Mouse (Mus musculus) left cerebral cortex, adult 2 months (tissue): Measurements from ENCODE around the gene Smim11. TPM values are rescaled to one million over a fixed set of nuclear protein-coding genes. Genes with fewer than 3 reads are reported as not detected.

Experiments used
- DNase-seq, 2 experiments: peaks; one replicate each; pipeline ENCODE4 v3.0.0; 2021 to 2022; ENCODE audit warnings: low spot score in 2 of 2, mixed read lengths in 1 of 2; ENCODE audit errors: extremely low spot score in 1 of 2
- H3K27ac ChIP-seq: fragments of 200-600 bp; 2 replicates; pipeline ENCODE4 v1.8.1; 2022
- H3K4me3 ChIP-seq: fragments of 200-600 bp; 2 replicates; pipeline ENCODE4 v1.8.1; 2022
- CTCF ChIP-seq: fragments of 200-600 bp; IDR thresholded peaks from 2 replicates; pipeline ENCODE4 v1.8.1; 2022; ENCODE audit warnings: antibody characterized with exemption, mild to moderate bottlenecking, moderate library complexity
- intact Hi-C: fragments of 180-260 bp; cut with DNase I; formaldehyde crosslinking; loops from one replicate; pipeline ENCODE4 v1.15.1; 2025
- total RNA-seq, 2 experiments: library from RNA; stranded (reverse); gene quantifications; 2 replicates each; pipeline ENCODE4 v1.2.3; 2021

Smim11 gene
- total RNA-seq, 2 experiments from 2014 or later: 15.2 to 20.8 TPM

DNA sequence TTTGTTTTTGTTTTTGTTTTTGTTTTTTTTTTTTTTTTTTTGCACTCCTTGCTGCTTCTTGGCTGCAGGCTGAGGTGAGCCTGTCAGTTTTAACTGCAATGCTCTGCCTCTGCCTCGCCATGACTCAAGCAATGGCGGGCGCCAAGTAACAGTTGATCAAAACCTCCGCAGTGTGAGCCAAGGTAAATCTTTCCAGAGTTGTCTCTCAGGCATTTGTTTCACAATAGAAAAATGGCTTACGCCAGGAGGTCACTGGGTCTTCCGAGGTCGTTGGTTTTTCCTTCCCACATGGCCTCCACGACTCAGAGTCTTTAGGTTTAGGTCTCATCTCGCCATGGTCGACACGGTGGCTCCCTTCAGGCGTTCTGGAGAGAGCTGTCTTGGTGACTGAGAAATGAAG lies 52.2 kb downstream of the Smim11 start:
- H3K4me3 ChIP-seq: no peak overlapping the region
- DNase-seq: no peak
- no peak for TF ChIP-seq CTCF
- intact Hi-C loops: no loop called here
- no peak overlapping the region for H3K27ac ChIP-seq

DNA sequence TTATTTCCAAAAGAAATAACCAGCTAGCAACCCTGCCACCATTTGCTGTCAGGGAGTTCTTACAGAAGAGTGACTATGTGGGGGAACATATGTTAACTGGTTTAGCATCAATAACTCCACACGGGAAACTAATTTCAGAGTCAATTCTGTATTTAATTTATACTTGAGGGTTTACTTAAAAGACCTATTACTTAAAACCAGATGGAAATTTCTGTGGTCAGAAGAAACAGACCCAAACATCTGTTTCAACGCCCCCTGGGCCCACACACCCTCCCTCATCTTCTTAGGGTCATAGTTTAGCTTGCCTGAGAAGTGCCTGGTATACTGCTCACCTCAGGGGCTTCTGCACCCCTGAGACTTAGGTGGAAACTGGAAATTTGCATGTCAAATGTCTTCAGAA lies 52.8 kb downstream of the Smim11 start:
- no peak for DNase-seq
- no peak overlapping the region for H3K27ac ChIP-seq
- no peak for TF ChIP-seq CTCF
- intact Hi-C loops: no loop called here
- no peak overlapping the region for H3K4me3 ChIP-seq

DNA sequence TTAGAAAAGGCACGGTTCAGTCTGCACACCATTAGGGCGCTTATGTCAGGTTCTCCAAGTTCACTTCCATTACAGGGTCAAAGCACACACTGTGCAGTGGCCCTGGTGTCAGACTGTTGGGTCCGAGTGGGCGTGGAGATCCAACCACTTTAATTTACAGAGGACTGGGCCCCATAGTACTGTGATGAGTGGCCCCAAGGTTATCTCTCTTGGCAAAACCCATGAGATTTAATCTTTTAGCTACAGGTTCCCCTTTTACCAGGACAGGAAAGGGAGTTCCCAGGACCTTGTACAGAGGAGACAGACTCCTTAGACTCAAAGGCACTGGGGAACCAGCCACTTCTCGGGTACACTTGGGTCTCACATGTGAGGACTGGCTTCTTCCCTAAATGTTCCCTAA lies 54.3 kb downstream of the Smim11 start:
- Histone ChIP-seq H3K4me3 (no peak overlapping the region), H3K27ac (no peak overlapping the region)
- DNase-seq: no peak
- intact Hi-C loops: no loop called here
- TF ChIP-seq CTCF: no peak

DNA sequence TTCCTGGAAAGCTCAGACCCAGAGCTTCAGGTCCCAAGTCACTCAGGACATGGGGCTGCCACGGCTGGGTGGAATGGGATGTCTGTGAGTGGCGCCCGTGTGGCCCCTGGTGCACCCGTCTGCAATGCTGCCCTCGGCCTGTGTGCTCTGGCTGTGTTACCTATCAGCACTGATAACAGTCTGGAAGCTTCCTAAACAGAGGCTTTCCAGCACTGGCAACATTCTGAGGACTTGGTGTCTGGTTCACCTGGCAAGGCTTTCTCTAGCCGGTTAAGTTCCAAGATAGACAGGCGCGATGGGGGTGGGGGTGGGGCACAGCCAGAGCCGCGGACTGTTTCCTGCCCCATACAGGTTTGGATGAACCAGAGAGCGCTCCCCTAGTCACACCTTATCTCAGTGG lies 54.9 kb downstream of the Smim11 start:
- no peak overlapping the region for H3K27ac ChIP-seq
- H3K4me3 ChIP-seq: no peak overlapping the region
- TF ChIP-seq CTCF: no peak
- intact Hi-C loops: no loop called here
- DNase-seq: no peak

DNA sequence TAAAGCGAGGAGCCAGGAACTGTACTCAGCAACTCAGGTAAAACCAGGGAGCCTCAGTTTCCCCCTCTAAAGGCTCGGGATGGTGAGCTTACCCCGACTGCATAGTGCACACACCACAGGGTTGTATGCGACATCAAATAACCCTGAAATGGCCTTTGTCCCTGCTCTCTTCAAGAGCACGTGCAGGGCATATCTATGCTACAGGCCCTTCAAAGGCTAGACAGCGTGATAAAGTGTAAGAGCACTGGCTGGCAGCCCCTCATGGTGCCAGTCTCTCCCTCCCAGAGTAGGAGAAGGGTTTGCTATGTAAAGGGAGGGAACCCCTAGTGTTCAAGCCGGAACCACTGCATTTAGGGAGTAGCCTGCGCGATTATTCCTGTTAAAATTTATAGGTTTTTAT lies 55.9 kb downstream of the Smim11 start:
- no peak for DNase-seq
- TF ChIP-seq CTCF: no peak
- intact Hi-C loops: no loop called here
- H3K27ac ChIP-seq: no peak overlapping the region
- no peak overlapping the region for H3K4me3 ChIP-seq

DNA sequence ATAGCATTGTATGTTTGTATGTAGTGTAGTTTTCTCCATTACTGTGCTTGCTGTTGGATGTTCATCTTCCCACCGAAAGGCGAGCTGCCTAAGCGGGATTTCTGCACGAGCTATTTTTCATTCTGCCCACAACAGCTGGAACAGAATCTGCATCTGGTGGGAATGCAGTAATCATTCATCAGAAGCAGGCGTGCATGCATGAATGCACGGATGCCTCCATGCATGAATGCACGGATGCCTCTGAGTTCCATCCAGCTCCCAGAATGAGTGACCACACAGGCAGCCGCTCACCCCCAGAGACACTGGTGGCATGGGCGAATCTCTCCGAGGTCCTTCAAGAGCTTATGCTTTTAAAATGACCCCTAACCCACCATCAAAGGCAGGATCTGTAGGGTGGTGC lies 56.5 kb downstream of the Smim11 start:
- no peak for TF ChIP-seq CTCF
- intact Hi-C loops: no loop called here
- no peak for DNase-seq
- no peak overlapping the region for H3K4me3 ChIP-seq
- no peak overlapping the region for H3K27ac ChIP-seq

DNA sequence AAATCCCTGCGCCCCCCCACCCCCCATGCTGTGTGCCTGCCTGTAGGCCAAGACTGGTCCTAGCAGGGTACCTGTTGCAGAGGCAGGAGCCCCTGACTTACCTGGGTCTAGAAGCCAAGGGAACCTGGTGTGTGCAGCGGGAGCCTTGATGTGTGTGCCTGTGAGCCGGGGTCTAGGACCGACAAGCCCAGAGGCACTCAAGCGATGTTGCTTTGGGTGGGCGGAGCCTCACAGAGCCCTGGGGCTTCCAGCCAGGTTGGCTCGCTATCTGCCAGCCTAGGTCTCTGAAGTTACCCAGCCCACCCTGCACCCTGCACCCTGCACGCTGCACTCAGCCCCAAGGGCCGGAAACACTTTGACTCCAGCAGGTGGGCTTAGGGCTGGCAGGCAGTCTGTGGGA lies 57.6 kb downstream of the Smim11 start:
- TF ChIP-seq CTCF: no peak
- intact Hi-C loops: no loop called here
- DNase-seq: no peak
- H3K27ac ChIP-seq: no peak overlapping the region
- H3K4me3 ChIP-seq: no peak overlapping the region

DNA sequence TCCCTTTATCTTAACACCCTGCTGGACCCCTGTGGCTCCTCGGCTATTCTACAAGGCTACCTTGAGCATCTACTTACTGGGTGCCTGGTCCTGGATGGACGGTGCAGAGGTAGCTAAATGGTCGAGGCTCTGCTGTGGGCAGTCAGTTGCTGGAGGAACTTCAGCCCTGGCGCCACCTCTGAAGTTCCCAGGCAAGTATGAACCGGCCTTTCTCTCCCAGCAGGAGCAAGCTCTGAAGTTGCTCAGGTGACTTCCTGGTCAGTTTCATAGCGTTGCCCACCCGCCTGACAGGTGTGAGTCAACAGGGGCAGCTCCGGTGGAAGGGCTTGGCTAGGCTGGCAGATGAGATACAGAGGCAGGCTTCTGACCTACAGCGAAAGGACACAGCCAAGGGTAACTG lies 58.1 kb downstream of the Smim11 start, which contains the start of gene Kcne1:
Kcne1 (minus strand) TSS at position 240 of the 400 bp plus-strand sequence.
- Histone ChIP-seq H3K4me3 (no peak within 1 kb of the TSS), H3K27ac (no peak within 1 kb of the TSS)
- TF ChIP-seq CTCF: no peak
- no peak for DNase-seq
- intact Hi-C loops: no loop called here

DNA sequence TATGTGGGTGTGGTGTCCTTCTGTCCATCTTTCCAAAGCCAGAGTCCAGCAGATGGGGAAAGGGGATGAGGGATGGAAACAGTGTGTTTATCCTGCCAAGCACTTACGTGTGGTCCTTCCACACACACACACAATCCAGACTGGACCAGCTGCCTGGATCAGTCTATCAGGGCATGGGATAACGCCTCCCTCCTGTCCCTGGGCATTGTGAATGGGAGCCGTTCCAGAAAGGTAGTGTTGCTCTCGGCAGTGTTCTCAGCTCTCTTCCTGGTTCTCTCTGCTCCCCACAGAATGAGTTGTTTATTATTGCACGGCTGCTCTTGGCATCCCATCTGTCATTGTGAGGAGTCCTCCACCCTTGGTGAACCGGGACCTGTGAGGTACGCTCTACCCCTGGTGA lies 59.6 kb downstream of the Smim11 start:
- DNase-seq: no peak
- intact Hi-C loops: no loop called here
- TF ChIP-seq CTCF: no peak

More for the DNA sequence above, 59.6 kb downstream of the Smim11 start:
- Histone ChIP-seq H3K27ac (no peak overlapping the region), H3K4me3 (no peak overlapping the region)

Other genes with a start within 250 kb of the Smim11 start
- gene Mrps6, start 243.0 kb upstream of the Smim11 start, total RNA-seq: 10 to 100 TPM; 45.7 to 49.9 TPM
- under 1 TPM in 1 of 2 experiments, not detected in 1; 0.35 TPM for gene Gm49711, start 243.0 kb upstream of the Smim11 start, total RNA-seq
- gene Slc5a3, start 243.0 kb upstream of the Smim11 start, total RNA-seq: 10 to 100 TPM; 33.3 to 33.5 TPM
- under 1 TPM; 0.21 to 0.61 TPM for gene Kcne2, start 8.9 kb upstream of the Smim11 start, total RNA-seq
- gene Fam243, start 20.2 kb downstream of the Smim11 start, total RNA-seq: not detected
- gene Kcne1, start 58.2 kb downstream of the Smim11 start, total RNA-seq: not detected
- gene Rcan1, start 169.6 kb downstream of the Smim11 start, total RNA-seq: 10 to 100 TPM; 57.0 to 63.6 TPM
- 1 to 10 TPM; 1.7 to 2.6 TPM for gene Clic6, start 184.4 kb downstream of the Smim11 start, total RNA-seq